Mouse (Mus musculus) CH12.LX (cell line): ENCODE measurements around the gene Setd3.

ENCODE experiments used
- CTCF ChIP-seq, 2 experiments: IDR thresholded peaks in 1 of 2; conservative IDR thresholded peaks in 1 of 2; 2 replicates each; pipeline ENCODE4 v1.5.1; 2011 to 2012; ENCODE audit warnings: low read depth in 2 of 2, low read length in 2 of 2, improper control_type of control experiment in 1 of 2, inconsistent platforms in 1 of 2, mild to moderate bottlenecking in 1 of 2, moderate library complexity in 1 of 2
- MAX ChIP-seq: IDR thresholded peaks from 2 replicates; pipeline ENCODE4 v1.6.1; 2011; ENCODE audit warnings: low read length, improper control_type of control experiment
- MXI1 ChIP-seq: IDR thresholded peaks from 2 replicates; pipeline ENCODE4 v1.6.1; 2011; ENCODE audit warnings: mild to moderate bottlenecking, low read depth, low read length, improper control_type of control experiment
- MYC ChIP-seq: IDR thresholded peaks from 2 replicates; pipeline ENCODE4 v1.6.1; 2011; ENCODE audit warnings: low read depth, mild to moderate bottlenecking, improper control_type of control experiment, low read length
- PAX5 ChIP-seq: IDR thresholded peaks from 2 replicates; pipeline ENCODE4 v1.6.1; 2012; ENCODE audit warnings: low read length, inconsistent platforms, mixed read lengths
- POLR2A ChIP-seq: IDR thresholded peaks from 2 replicates; pipeline ENCODE4 v1.6.1; 2011; ENCODE audit warnings: low read depth, mild to moderate bottlenecking, improper control_type of control experiment, low read length
- POLR2AphosphoS2 ChIP-seq: IDR thresholded peaks from 2 replicates; pipeline ENCODE4 v1.6.1; 2011; ENCODE audit warnings: low read depth, low read length, improper control_type of control experiment
- RAD21 ChIP-seq: IDR thresholded peaks from 2 replicates; pipeline ENCODE4 v1.6.1; 2011; ENCODE audit warnings: low read depth, mild to moderate bottlenecking, low read length, improper control_type of control experiment, moderate library complexity
- RCOR1 ChIP-seq: conservative IDR thresholded peaks from 2 replicates; pipeline ENCODE4 v1.6.1; 2012; ENCODE audit warnings: low read depth, mild to moderate bottlenecking, inconsistent platforms, low read length, improper control_type of control experiment
- UBTF ChIP-seq: IDR thresholded peaks from 2 replicates; pipeline ENCODE4 v1.6.1; 2012; ENCODE audit warnings: low read depth, mild to moderate bottlenecking, inconsistent platforms, low read length, improper control_type of control experiment, moderate library complexity
- USF1 ChIP-seq: IDR thresholded peaks from 2 replicates; pipeline ENCODE4 v1.6.1; 2014; ENCODE audit warnings: low read depth, mild to moderate bottlenecking, inconsistent platforms, low read length, improper control_type of control experiment
- ZC3H11A ChIP-seq: IDR thresholded peaks from 2 replicates; pipeline ENCODE4 v1.6.1; 2012; ENCODE audit warnings: low read depth, mild to moderate bottlenecking, inconsistent platforms, low read length, improper control_type of control experiment

GRCm38 (mm10) chr12:108100181-108100580 is 78.9 kb downstream of the Setd3 start:
- TF ChIP-seq MAX = no peak
- no peak for TF ChIP-seq RCOR1
- no peak for TF ChIP-seq ZC3H11A
- TF ChIP-seq CTCF (conservative IDR thresholded peaks at IDR 0.05 in 1 of 2, IDR thresholded peaks at IDR 0.05 in 1 of 2; ENCODE audit: low read depth in 2 of 2, low read length in 2 of 2) = no peak
- no peak for TF ChIP-seq POLR2AphosphoS2
- TF ChIP-seq POLR2A = no peak
- TF ChIP-seq MYC = no peak
- no peak for TF ChIP-seq UBTF
- no peak for TF ChIP-seq PAX5
- TF ChIP-seq USF1 = no peak
- TF ChIP-seq RAD21 = no peak
- no peak for TF ChIP-seq MXI1
